Mouse (Mus musculus): ENCODE data around the gene Klhl33.

DNA sequence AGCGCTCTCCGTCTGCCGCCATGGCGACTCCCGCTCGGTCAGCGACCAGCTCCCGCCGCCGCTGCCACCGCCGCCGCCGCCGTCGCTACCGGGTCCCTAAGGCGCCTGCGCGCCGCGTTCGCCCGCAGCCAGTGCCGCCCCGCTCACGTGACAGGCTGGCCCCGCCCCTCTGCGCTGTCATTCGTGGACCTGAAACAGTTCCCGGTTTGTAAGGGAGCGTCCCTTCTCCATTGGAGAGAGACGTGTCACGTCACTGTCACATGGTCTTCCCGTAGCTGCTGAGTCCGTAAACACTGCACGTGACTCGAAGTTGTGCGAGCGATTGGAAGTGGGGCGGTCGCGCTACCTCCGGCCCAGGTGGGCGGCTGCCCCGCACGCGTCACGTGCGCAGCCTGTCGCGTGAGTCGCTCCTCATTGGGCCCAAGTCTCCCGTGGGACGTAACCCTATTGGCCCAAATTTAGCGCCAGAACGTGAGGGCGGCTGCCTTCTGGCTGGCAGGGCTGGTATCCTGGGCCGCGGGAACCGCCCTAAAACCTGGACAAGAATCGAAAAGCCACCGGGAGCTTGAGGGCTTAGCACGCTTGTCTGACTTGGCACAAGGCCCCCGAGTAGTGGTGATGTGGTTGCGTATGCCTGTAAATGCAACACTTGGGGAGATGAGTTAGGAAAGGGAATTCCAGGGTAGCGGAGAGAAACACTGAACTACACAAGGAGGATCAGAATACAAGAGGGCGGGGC lies 33.6 kb upstream of the Klhl33 start, which contains the start of the genes Pip4p1 and Pnp:
- TF ChIP-seq CTCF (IDR thresholded peaks at IDR 0.05; ENCODE audit: control insufficient read depth, insufficient read depth, insufficient replicate concordance, low read depth, low read length) (no peak), POLR2A (IDR thresholded peaks at IDR 0.05; ENCODE audit: control insufficient read depth, low read depth, low read length) (peak; percentile 59)
